Mouse (Mus musculus): ENCODE data around the gene Kdelr2. TPM values are rescaled to one million over a fixed set of nuclear protein-coding genes. Genes with fewer than 3 reads are reported as not detected.

The Kdelr2 gene
- polyA plus RNA-seq, 2 experiments from 2014 or later: 71.0 to 76.8 TPM

Other genes starting within 250 kb of the Kdelr2 start
- gene Rbak, start 223.1 kb upstream of the Kdelr2 start, polyA plus RNA-seq (2017; shearing (Covaris generic)): 1 to 10 TPM; 6.7 to 8.8 TPM
- gene Spdye4b, start 222.8 kb upstream of the Kdelr2 start, polyA plus RNA-seq (2017; shearing (Covaris generic)): under 1 TPM in 1 of 2 experiments, not detected in 1; 0.29 TPM
- gene Spdye4a, start 176.9 kb upstream of the Kdelr2 start, polyA plus RNA-seq (2017; shearing (Covaris generic)): not detected
- gene Zfp12, start 168.7 kb upstream of the Kdelr2 start, polyA plus RNA-seq (2017; shearing (Covaris generic)): 1 to 10 TPM; 2.8 to 3.0 TPM
- under 1 TPM; 0.19 to 0.25 TPM for gene Zfp316, start 133.8 kb upstream of the Kdelr2 start, polyA plus RNA-seq (2017; shearing (Covaris generic))
- gene Zfp853, start 110.2 kb upstream of the Kdelr2 start, polyA plus RNA-seq (2017; shearing (Covaris generic)): not detected
- gene E130309D02Rik, start 88.5 kb upstream of the Kdelr2 start, polyA plus RNA-seq (2017; shearing (Covaris generic)): 1 to 10 TPM; 5.5 to 8.5 TPM
- 10 to 100 TPM; 63.7 to 68.0 TPM for gene Zdhhc4, start 74.6 kb upstream of the Kdelr2 start, polyA plus RNA-seq (2017; shearing (Covaris generic))
- gene Grid2ip, start 46.5 kb upstream of the Kdelr2 start, polyA plus RNA-seq (2017; shearing (Covaris generic)): not detected
- gene Daglb, start 60.7 kb downstream of the Kdelr2 start, polyA plus RNA-seq (2017; shearing (Covaris generic)): 10 to 100 TPM in 1 of 2 experiments, 1 to 10 TPM in 1; 8.5 to 10.6 TPM
- gene Rac1, start 124.2 kb downstream of the Kdelr2 start, polyA plus RNA-seq (2017; shearing (Covaris generic)): 10 to 100 TPM; 63.1 to 70.0 TPM
- 10 to 100 TPM; 30.3 to 32.8 TPM for gene Cyth3, start 218.6 kb downstream of the Kdelr2 start, polyA plus RNA-seq (2017; shearing (Covaris generic))

Measured in activated CD4-positive, CD25-positive, alpha-beta regulatory T cell, adult 4 months (primary cell).